Mouse (Mus musculus): Measurements from ENCODE around the gene Lrrc4c.

DNA sequence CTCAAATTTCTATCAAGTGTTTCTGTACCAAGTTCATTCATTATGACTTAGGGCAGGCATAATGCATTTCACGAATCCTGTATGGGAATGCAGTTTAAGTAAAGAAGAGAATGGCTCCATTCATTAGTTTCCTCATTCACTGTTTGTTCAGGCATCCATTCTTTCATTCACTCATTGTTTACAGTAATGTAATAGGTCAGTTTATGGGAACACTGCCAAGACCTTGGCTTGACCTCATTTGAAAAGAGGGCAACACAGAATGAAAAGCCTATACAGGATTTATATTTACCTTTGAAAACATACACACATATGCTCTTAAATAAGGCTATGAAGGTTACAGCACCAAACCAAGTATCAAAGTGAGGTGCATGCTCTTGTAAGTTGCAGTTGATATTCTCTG is 762.2 kb downstream of the Lrrc4c start:
- TF ChIP-seq FLI1 (IDR thresholded peaks at IDR 0.05; ENCODE audit: low read length) = no peak
- TF ChIP-seq GATA1 (IDR thresholded peaks at IDR 0.05; ENCODE audit: borderline replicate concordance, low read length) = no peak
